Mouse (Mus musculus): ENCODE data around the gene Dlx4. TPM values are rescaled to one million over a fixed set of nuclear protein-coding genes. Genes with fewer than 3 reads are reported as not detected.

Gene Dlx4
- polyA plus RNA-seq, 1 experiment from 2014 or later: not detected

GRCm38 (mm10) chr11:95119990-95120632 is 26.0 kb downstream of the Dlx4 start, which contains the start of gene Dlx3:
Dlx3 (plus strand) TSS chr11:95120119.
- Histone ChIP-seq H3K27ac (replicated peaks) (no peak within 1 kb of the TSS), H3K9me3 (replicated peaks) (no peaks in the 10 kb centered on the region), H3K4me1 (peaks cover 27% of the 10 kb centered on the region), H3K36me3 (no peaks in the 10 kb centered on the region), H3K9ac (replicated peaks) (no peak within 1 kb of the TSS), H3K4me3 (replicated peaks) (peak within 1 kb of the TSS; percentile 36), H3K27me3 (replicated peaks) (peaks cover 74% of the 10 kb centered on the region), H3K4me2 (peak within 1 kb of the TSS; percentile 72)
- no peak for ATAC-seq (ENCODE audit: low FRiP score)
- under 1% methylated on average over 53 of the region's 55 CpGs for WGBS

- no peak overlapping the region for H3K27ac ChIP-seq (replicated peaks)
- peaks cover 27% of the 10 kb centered on the region for H3K4me1 ChIP-seq
- H3K9ac ChIP-seq (replicated peaks): no peak overlapping the region
- H3K36me3 ChIP-seq: no peaks in the 10 kb centered on the region
- ATAC-seq (ENCODE audit: low FRiP score): peak; percentile 58; the same call in 1 of the 2 replicates
- no peaks in the 10 kb centered on the region for H3K9me3 ChIP-seq (replicated peaks)
- H3K4me2 ChIP-seq: 0 out of 2 replicates have a peak overlapping the region, but pooled peaks have one; percentile 15
- peaks cover 60% of the 10 kb centered on the region for H3K27me3 ChIP-seq (replicated peaks)
- 5% methylated on average over 8 of the region's 8 CpGs for WGBS
- H3K4me3 ChIP-seq (replicated peaks): no peak overlapping the region
Observed at GRCm38 (mm10) chr11:95118505-95118904, 27.6 kb downstream of the Dlx4 start.

- Histone ChIP-seq H3K9me3 (replicated peaks) (no peaks in the 10 kb centered on the region), H3K4me1 (peaks cover 27% of the 10 kb centered on the region), H3K27ac (replicated peaks) (no peak overlapping the region), H3K9ac (replicated peaks) (no peak overlapping the region), H3K4me3 (replicated peaks) (no peak overlapping the region), H3K36me3 (no peaks in the 10 kb centered on the region), H3K4me2 (no peak overlapping the region), H3K27me3 (replicated peaks) (peaks cover 46% of the 10 kb centered on the region)
- WGBS: 2% methylated on average over 6 of the region's 6 CpGs
- peak; percentile 65 for ATAC-seq (ENCODE audit: low FRiP score)
Observed at GRCm38 (mm10) chr11:95117030-95117429, 29.0 kb downstream of the Dlx4 start.

- no peak overlapping the region for H3K27ac ChIP-seq (replicated peaks)
- H3K4me2 ChIP-seq: no peak overlapping the region
- H3K4me1 ChIP-seq: peaks cover 20% of the 10 kb centered on the region
- H3K27me3 ChIP-seq (replicated peaks): no peaks in the 10 kb centered on the region; the same call in none of the 2 replicates
- WGBS: 89% methylated on average over 7 of the region's 7 CpGs
- H3K9me3 ChIP-seq (replicated peaks): no peaks in the 10 kb centered on the region
- H3K9ac ChIP-seq (replicated peaks): no peak overlapping the region
- ATAC-seq (ENCODE audit: low FRiP score): no peak
- H3K36me3 ChIP-seq: no peaks in the 10 kb centered on the region
- no peak overlapping the region for H3K4me3 ChIP-seq (replicated peaks)
Observed at GRCm38 (mm10) chr11:95110081-95110480, 36.0 kb downstream of the Dlx4 start.

GRCm38 (mm10) chr11:95109000-95109399 is 37.1 kb downstream of the Dlx4 start:
- no peak overlapping the region for H3K27ac ChIP-seq (replicated peaks)
- H3K36me3 ChIP-seq: no peaks in the 10 kb centered on the region
- H3K4me2 ChIP-seq: no peak overlapping the region
- no peaks in the 10 kb centered on the region for H3K9me3 ChIP-seq (replicated peaks)
- H3K9ac ChIP-seq (replicated peaks): no peak overlapping the region
- WGBS: 87% methylated on average over 2 of the region's 2 CpGs
- H3K4me1 ChIP-seq: peaks cover 21% of the 10 kb centered on the region
- no peak overlapping the region for H3K4me3 ChIP-seq (replicated peaks)
- ATAC-seq (ENCODE audit: low FRiP score): no peak
- no peaks in the 10 kb centered on the region; the same call in none of the 2 replicates for H3K27me3 ChIP-seq (replicated peaks)

GRCm38 (mm10) chr11:95106440-95107236 is 39.4 kb downstream of the Dlx4 start:
- Histone ChIP-seq H3K27me3 (replicated peaks) (no peaks in the 10 kb centered on the region; the same call in none of the 2 replicates), H3K4me3 (replicated peaks) (no peak overlapping the region), H3K27ac (replicated peaks) (no peak overlapping the region), H3K9ac (replicated peaks) (no peak overlapping the region), H3K4me2 (peak overlapping the region; percentile 40), H3K4me1 (peaks cover 21% of the 10 kb centered on the region), H3K9me3 (replicated peaks) (no peaks in the 10 kb centered on the region), H3K36me3 (no peaks in the 10 kb centered on the region)
- 0 out of 2 replicates have a peak, but pooled peaks have one; percentile 66 for ATAC-seq (ENCODE audit: low FRiP score)
- WGBS: 31% methylated on average over 23 of the region's 23 CpGs

- Histone ChIP-seq H3K36me3 (no peaks in the 10 kb centered on the region), H3K27me3 (replicated peaks) (no peaks in the 10 kb centered on the region; the same call in none of the 2 replicates), H3K27ac (replicated peaks) (no peak overlapping the region), H3K4me2 (peak overlapping the region; percentile 45), H3K4me3 (replicated peaks) (no peak overlapping the region), H3K9ac (replicated peaks) (no peak overlapping the region), H3K4me1 (peaks cover 21% of the 10 kb centered on the region), H3K9me3 (replicated peaks) (no peaks in the 10 kb centered on the region)
- ATAC-seq (ENCODE audit: low FRiP score): no peak
- 3% methylated on average over 25 of the region's 25 CpGs for WGBS
Observed at GRCm38 (mm10) chr11:95105274-95105874, 40.7 kb downstream of the Dlx4 start.

- ATAC-seq (ENCODE audit: low FRiP score): no peak
- no peaks in the 10 kb centered on the region; the same call in none of the 2 replicates for H3K27me3 ChIP-seq (replicated peaks)
- 78% methylated on average over 6 of the region's 6 CpGs for WGBS
Observed at GRCm38 (mm10) chr11:95104266-95104665, 41.8 kb downstream of the Dlx4 start.

GRCm38 (mm10) chr11:95102161-95102904 is 43.7 kb downstream of the Dlx4 start:
- H3K36me3 ChIP-seq: no peaks in the 10 kb centered on the region
- no peak overlapping the region for H3K4me3 ChIP-seq (replicated peaks)
- H3K4me2 ChIP-seq: no peak overlapping the region
- no peak overlapping the region for H3K27ac ChIP-seq (replicated peaks)
- H3K9me3 ChIP-seq (replicated peaks): no peaks in the 10 kb centered on the region
- H3K9ac ChIP-seq (replicated peaks): no peak overlapping the region
- peaks cover 24% of the 10 kb centered on the region for H3K4me1 ChIP-seq
- WGBS: 90% methylated on average over 19 of the region's 19 CpGs
- H3K27me3 ChIP-seq (replicated peaks): no peaks in the 10 kb centered on the region; the same call in none of the 2 replicates
- ATAC-seq (ENCODE audit: low FRiP score): no peak

More at GRCm38 (mm10) chr11:95104266-95104665, 41.8 kb downstream of the Dlx4 start:
- no peaks in the 10 kb centered on the region for H3K36me3 ChIP-seq
- H3K27ac ChIP-seq (replicated peaks): no peak overlapping the region
- H3K4me1 ChIP-seq: peaks cover 21% of the 10 kb centered on the region
- H3K4me3 ChIP-seq (replicated peaks): no peak overlapping the region
- H3K9ac ChIP-seq (replicated peaks): no peak overlapping the region
- H3K4me2 ChIP-seq: no peak overlapping the region
- H3K9me3 ChIP-seq (replicated peaks): no peaks in the 10 kb centered on the region

- 26% methylated on average over 16 of the region's 16 CpGs for WGBS
- H3K27me3 ChIP-seq (replicated peaks): no peaks in the 10 kb centered on the region; the same call in none of the 2 replicates
Observed at GRCm38 (mm10) chr11:95101071-95101788, 44.8 kb downstream of the Dlx4 start.

More at GRCm38 (mm10) chr11:95101071-95101788, 44.8 kb downstream of the Dlx4 start:
- Histone ChIP-seq H3K9me3 (replicated peaks) (no peaks in the 10 kb centered on the region), H3K36me3 (no peaks in the 10 kb centered on the region), H3K4me1 (peaks cover 22% of the 10 kb centered on the region), H3K4me2 (no peak overlapping the region), H3K4me3 (replicated peaks) (no peak overlapping the region), H3K27ac (replicated peaks) (no peak overlapping the region), H3K9ac (replicated peaks) (no peak overlapping the region)
- ATAC-seq (ENCODE audit: low FRiP score): no peak
